Mouse (Mus musculus) left cerebral cortex, adult 9 months (tissue): ENCODE data around the gene 4930444G20Rik.
"Not testable (repeated sequence)": the region's sequence is repeated elsewhere in the genome, so short reads cannot be mapped to it uniquely, and the experiment has no call there.

ENCODE experiments used
- DNase-seq, 2 experiments: peaks; one replicate each; pipeline ENCODE4 v3.0.0; 2022; ENCODE audit warnings: low spot score in 2 of 2

4930444G20Rik gene

GRCm38 (mm10) chr10:22067979-22068378, at the start of gene 4930444G20Rik:
Gene 4930444G20Rik, minus strand, starts transcription at chr10:22068079.
- DNase-seq: not testable (repeated sequence)

GRCm38 (mm10) chr10:22074531-22074930, 6.7 kb upstream of the 4930444G20Rik start:
- no peak for DNase-seq

DNA sequence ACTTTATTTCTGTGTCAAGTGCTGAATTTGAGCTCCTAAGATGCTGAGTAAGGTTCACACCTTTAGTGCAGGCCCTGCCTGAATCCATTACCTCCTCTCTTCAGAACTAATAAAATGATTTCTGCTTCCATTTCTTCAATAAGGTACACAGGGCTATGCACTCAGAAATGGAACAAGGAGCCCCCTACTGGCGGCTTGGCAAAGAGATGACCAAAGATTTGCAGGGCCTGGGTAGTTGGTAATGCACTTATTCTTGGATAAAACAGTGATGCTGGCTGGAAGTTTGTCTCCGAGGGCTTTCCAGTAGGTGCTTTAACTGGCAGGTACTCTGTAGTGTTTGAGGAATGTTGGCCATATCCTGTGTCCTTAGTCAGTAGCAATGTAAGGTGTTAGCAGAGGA, 4.9 kb upstream of the 4930444G20Rik start:
- DNase-seq: no peak

- DNase-seq: no peak
Measured at GRCm38 (mm10) chr10:22070576-22070975, 2.7 kb upstream of the 4930444G20Rik start.

DNA sequence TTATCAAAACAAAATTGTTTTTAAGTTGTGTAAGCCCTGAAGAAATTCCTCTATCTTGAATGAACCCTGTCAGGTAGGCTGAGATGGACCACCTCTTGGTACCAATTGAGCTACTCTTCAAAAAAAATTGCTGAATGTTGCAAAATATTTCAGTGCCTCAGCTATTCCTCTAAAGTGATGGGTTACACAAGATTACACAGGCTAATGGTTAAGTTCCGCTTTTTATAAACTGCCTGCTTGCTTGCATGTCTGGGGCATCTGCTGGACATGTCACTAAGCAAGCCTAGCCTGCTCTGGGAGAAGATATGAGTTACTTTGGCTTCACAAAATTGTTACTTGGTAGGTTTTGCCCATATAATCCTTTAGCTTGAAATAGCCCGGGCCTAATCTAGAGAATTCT, 2.3 kb upstream of the 4930444G20Rik start:
- no peak for DNase-seq

- DNase-seq: no peak
Measured at GRCm38 (mm10) chr10:22059415-22059814, 8.5 kb downstream of the 4930444G20Rik start.

DNA sequence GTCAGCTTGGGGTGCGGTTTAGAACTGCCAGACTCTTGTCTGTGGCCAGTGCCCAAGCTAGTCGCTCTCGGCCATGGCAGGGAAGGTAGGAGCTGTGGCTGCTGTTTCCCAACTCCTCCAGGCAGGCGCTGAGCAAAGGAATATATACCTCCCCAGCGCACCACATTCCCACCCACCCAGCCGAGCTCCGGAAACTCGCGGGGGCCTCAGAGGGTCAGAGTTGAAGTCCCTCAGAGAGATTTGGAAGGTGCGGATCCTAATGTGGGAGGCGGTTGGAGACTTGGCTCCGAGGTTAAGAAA, 8.9 kb downstream of the 4930444G20Rik start:
- no peak for DNase-seq

DNA sequence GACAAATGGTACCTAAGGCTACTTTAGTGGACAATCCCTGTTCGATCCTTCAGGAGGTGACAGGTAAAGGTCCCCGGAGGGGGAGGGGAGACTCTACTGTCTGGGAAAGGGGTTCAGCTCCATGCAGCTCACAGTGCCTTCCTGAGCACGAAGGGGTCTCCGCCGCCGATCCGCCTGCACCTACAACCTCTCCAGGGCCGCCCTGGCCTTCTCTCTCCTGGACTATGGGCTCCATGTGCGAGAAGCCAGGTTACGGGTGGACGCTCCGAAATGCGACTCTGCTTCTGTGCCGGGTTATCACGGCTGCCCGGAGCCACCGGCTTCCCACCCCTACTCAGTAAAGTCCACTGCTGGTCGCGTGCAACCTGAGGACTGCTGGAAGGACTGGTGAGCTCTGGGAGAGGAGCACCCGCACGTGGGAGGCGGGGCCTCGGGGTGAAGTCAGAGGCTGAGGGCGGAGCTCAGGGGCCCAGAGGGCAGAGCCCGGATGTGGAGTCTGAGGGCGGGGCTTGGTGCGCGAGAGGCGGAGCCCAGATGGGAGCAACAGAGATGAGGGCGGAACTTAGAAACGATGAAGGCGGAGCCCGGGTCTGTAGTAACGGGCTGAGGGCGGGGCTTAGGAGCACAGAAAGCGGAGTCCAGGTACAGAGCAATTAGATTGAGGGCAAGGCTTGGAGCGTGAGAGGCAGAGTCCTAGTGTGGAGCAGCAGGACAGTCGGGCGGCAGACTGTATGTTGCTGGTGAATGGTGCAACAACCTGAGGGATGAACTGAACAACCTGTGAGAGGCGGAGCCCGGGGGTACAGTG, 9.5 kb downstream of the 4930444G20Rik start:
- DNase-seq: peak; percentile 77 to 93

- no peak for DNase-seq
Measured at GRCm38 (mm10) chr10:22055308-22055707, 12.6 kb downstream of the 4930444G20Rik start.

- peak in 1 of 2 experiments; percentile 68 for DNase-seq
Measured at GRCm38 (mm10) chr10:22036256-22036655, 31.6 kb downstream of the 4930444G20Rik start.

GRCm38 (mm10) chr10:22034303-22034702, 33.6 kb downstream of the 4930444G20Rik start:
- peak in 1 of 2 experiments; percentile 49 for DNase-seq

DNA sequence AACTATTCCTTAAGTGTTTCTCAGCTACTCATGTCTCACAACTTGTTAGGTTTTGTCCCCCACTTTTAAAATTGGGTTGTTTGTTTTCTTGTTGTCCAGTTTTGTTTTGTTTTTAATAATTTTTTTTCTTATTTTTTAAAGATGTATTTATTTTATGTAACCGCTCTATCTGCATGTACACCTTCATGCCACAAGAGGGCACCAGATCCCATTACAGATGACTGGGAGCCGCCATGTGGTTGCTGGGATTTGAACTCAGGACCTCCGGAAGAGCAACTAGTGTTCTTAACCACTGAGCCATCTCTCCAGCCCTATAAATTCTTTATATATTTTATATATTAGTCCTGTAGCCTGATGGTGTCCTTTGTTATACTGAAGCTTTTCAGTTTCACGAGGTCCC, 49.3 kb downstream of the 4930444G20Rik start:
- DNase-seq: no peak

DNA sequence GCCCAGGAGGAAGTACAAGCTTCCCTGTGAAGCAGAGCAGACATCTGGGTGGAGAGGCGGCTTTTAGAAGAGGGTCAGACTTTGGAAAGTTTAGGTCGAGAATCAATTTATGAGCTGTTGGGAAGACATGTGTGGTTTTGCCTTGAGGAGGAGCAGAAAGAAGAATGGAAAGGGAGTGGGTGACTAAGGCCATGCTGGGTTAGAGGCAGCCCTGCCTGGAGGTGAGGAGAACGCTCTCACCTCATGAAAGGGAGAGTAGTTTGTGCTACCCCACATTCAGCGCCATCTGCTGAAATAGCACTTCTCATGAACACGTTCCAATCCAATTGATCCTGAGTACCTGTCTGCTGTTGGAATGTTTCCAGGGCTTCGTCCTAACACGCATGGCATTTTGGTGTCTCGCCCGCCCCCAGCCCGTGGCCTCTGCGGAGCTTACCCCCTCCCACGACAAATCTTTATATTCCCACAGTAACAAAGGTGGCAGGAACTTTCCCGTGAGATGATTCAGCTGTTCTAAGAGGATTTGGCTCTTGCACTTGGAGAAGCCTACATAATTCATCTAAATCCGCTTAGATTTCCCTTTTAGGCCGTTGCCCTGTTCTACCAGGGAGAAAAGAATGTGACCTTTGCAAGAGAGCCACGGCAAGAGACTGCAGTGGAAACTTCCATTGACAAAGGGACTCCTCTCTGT, 50.3 kb downstream of the 4930444G20Rik start:
- DNase-seq: no peak
